Mouse (Mus musculus) hindbrain, postnatal 0 days (tissue): ENCODE measurements around the gene Gm6882. TPM values are rescaled to one million over a fixed set of nuclear protein-coding genes. Genes with fewer than 3 reads are reported as not detected.
"Not testable (repeated sequence)": the region's sequence is repeated elsewhere in the genome, so short reads cannot be mapped to it uniquely, and the experiment has no call there.

ENCODE experiments used
- ATAC-seq: fragments of 200-750 bp; cut with Nextera tagmentation; 2 replicates; pipeline ENCODE4 v1.8.0; 2017; ENCODE audit warnings: mild to moderate bottlenecking, moderate TSS enrichment, moderate library complexity
- DNase-seq: peaks from one replicate; pipeline ENCODE4 v3.0.0-alpha.2; 2015; ENCODE audit warnings: low spot score
- H3K27ac ChIP-seq: fragments of 300-500 bp; sonication (generic); 2 replicates; pipeline ENCODE4 v1.5.1; 2014; ENCODE audit warnings: mild to moderate bottlenecking
- H3K27me3 ChIP-seq: fragments of 300-500 bp; sonication (generic); 2 replicates; pipeline ENCODE4 v1.6.1; 2014; ENCODE audit warnings: low read length, mixed read lengths; ENCODE audit not compliant: insufficient read depth
- H3K36me3 ChIP-seq: fragments of 300-500 bp; sonication (generic); 2 replicates; pipeline ENCODE4 v1.6.1; 2014; ENCODE audit warnings: low read length, mixed read lengths; ENCODE audit not compliant: insufficient read depth
- H3K4me1 ChIP-seq: fragments of 300-500 bp; sonication (generic); 2 replicates; pipeline ENCODE4 v1.6.1; 2014; ENCODE audit warnings: antibody characterized with exemption, low read length, mixed read lengths; ENCODE audit not compliant: insufficient read depth
- H3K4me2 ChIP-seq: fragments of 300-500 bp; sonication (generic); 2 replicates; pipeline ENCODE4 v1.6.1; 2014; ENCODE audit warnings: low read depth, mild to moderate bottlenecking, low read length, moderate library complexity, mixed read lengths
- H3K4me3 ChIP-seq: fragments of 300-500 bp; sonication (generic); 2 replicates; pipeline ENCODE4 v1.5.1; 2014; ENCODE audit warnings: low read length
- H3K9ac ChIP-seq: fragments of 300-500 bp; sonication (generic); replicated peaks from 2 replicates; pipeline ENCODE4 v1.6.1; 2014; ENCODE audit warnings: mild to moderate bottlenecking, low read length, moderate library complexity, mixed read lengths
- H3K9me3 ChIP-seq: fragments of 300-500 bp; sonication (generic); 2 replicates; pipeline ENCODE4 v1.6.1; 2016; ENCODE audit warnings: low read length, mixed read lengths
- WGBS: fragments of 180-500 bp; shearing (Covaris S2); extraction: QIAGEN DNeasy Blood & Tissue Kit; methylation state at CpG from one replicate; pipeline ENCODE4 v1.1.7; 2014; 5-methylcytosine and 5-hydroxymethylcytosine counted together
- polyA plus RNA-seq: library from polyadenylated mRNA; unstranded; fragments of >200 nt; fragmentation: Nextera tagmentation; extraction: Ambion mirVana; gene quantifications from 2 replicates; pipeline ENCODE4 v1.2.1, GENCODE M21; 2015
- total RNA-seq: library from RNA; depleted of rRNA; stranded (reverse); fragments of >200 nt; gene quantifications from 2 replicates; pipeline ENCODE4 v1.2.3, GENCODE M21; 2014; rRNA removed

Gene Gm6882
- total RNA-seq (not detected in 2 replicates), polyA plus RNA-seq (not detected in 2 replicates)

DNA sequence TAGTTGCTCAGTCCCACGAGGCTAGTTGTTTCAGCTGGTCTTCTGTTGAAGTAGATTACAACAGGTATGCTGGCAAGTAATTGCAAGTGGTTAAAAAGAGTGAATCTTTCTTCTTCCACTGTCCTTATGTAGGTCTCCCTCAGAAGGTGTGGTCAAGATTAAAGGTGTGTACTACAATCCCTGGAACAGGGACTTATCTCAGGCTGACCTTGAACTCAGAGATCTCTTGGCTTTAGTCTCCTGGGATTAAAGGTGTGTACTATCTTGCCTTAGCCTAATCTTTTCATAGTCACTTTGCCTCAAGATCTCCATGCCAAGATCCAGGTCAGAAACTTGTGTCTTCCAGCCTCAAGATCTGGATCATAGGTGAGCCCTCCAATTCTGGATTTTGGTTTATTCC, at the start of gene Gm6882:
Gene Gm6882 (minus strand): TSS at position 101 of the 400 bp plus-strand sequence.
- H3K4me3 ChIP-seq, ATAC-seq, H3K9me3 ChIP-seq, H3K36me3 ChIP-seq, H3K4me1 ChIP-seq, DNase-seq, H3K4me2 ChIP-seq, H3K27me3 ChIP-seq, H3K9ac ChIP-seq, H3K27ac ChIP-seq: not testable (repeated sequence)
- 32% methylated on average over 1 of the region's 1 CpGs for WGBS

Other genes with a start within 250 kb of the Gm6882 start
- not detected in 2 replicates for gene Gm5157, start 242.3 kb downstream of the Gm6882 start, total RNA-seq
- gene Gm5157, start 242.3 kb downstream of the Gm6882 start, polyA plus RNA-seq = not detected in 2 replicates
- gene Vmn1r124, start 172.1 kb downstream of the Gm6882 start, total RNA-seq = not detected in 2 replicates
- gene Vmn1r124, start 172.1 kb downstream of the Gm6882 start, polyA plus RNA-seq = not detected in 2 replicates
- gene Vmn1r125, start 160.6 kb downstream of the Gm6882 start, total RNA-seq = not detected in 2 replicates
- not detected in 2 replicates for gene Vmn1r125, start 160.6 kb downstream of the Gm6882 start, polyA plus RNA-seq
- not detected in 2 replicates for gene Vmn1r126, start 131.3 kb downstream of the Gm6882 start, total RNA-seq
- gene Vmn1r126, start 131.3 kb downstream of the Gm6882 start, polyA plus RNA-seq = not detected in 2 replicates
- gene Vmn1r127, start 112.9 kb downstream of the Gm6882 start, total RNA-seq = not detected in 2 replicates
- not detected in 2 replicates for gene Vmn1r127, start 112.9 kb downstream of the Gm6882 start, polyA plus RNA-seq
- not detected in 2 replicates for gene Vmn1r128, start 83.4 kb downstream of the Gm6882 start, total RNA-seq
- gene Vmn1r128, start 83.4 kb downstream of the Gm6882 start, polyA plus RNA-seq = not detected in 2 replicates
- not detected in 2 replicates for gene Vmn1r129, start 71.5 kb downstream of the Gm6882 start, total RNA-seq
- gene Vmn1r129, start 71.5 kb downstream of the Gm6882 start, polyA plus RNA-seq = not detected in 2 replicates
- gene Vmn1r130, start 79.0 kb upstream of the Gm6882 start, total RNA-seq = not detected in 2 replicates
- not detected in 2 replicates for gene Vmn1r130, start 79.0 kb upstream of the Gm6882 start, polyA plus RNA-seq
- gene Vmn1r131, start 113.3 kb upstream of the Gm6882 start, total RNA-seq = not detected in 2 replicates
- not detected in 2 replicates for gene Vmn1r131, start 113.3 kb upstream of the Gm6882 start, polyA plus RNA-seq
- not detected in 2 replicates for gene Vmn1r132, start 181.3 kb upstream of the Gm6882 start, total RNA-seq
- not detected in 2 replicates for gene Vmn1r132, start 181.3 kb upstream of the Gm6882 start, polyA plus RNA-seq